Mouse (Mus musculus) olfactory bulb, adult 2 months (tissue): Measurements from ENCODE around the gene Galp.

Source experiments
- CTCF ChIP-seq: fragments of 200-500 bp; IDR thresholded peaks from 2 replicates; pipeline ENCODE4 v1.5.1; 2012; ENCODE audit warnings: low read depth, mild to moderate bottlenecking, low read length, moderate library complexity; ENCODE audit not compliant: insufficient read depth
- POLR2A ChIP-seq: fragments of 200-500 bp; IDR thresholded peaks from 2 replicates; pipeline ENCODE4 v1.6.1; 2012; ENCODE audit warnings: mild to moderate bottlenecking, low read depth, low read length, moderate library complexity; ENCODE audit not compliant: insufficient read depth

- TF ChIP-seq POLR2A (no peak), CTCF (no peak)
These were observed 66.1 kb downstream of the Galp start for GRCm38 (mm10) chr7:6262984-6263383.
